Mouse (Mus musculus) olfactory bulb, adult 2 months (tissue): Measurements from ENCODE around the gene Nufip1.

Experiments used
- CTCF ChIP-seq: fragments of 200-500 bp; IDR thresholded peaks from 2 replicates; pipeline ENCODE4 v1.5.1; 2012; ENCODE audit warnings: low read depth, mild to moderate bottlenecking, low read length, moderate library complexity; ENCODE audit not compliant: insufficient read depth
- POLR2A ChIP-seq: fragments of 200-500 bp; IDR thresholded peaks from 2 replicates; pipeline ENCODE4 v1.6.1; 2012; ENCODE audit warnings: mild to moderate bottlenecking, low read depth, low read length, moderate library complexity; ENCODE audit not compliant: insufficient read depth

DNA sequence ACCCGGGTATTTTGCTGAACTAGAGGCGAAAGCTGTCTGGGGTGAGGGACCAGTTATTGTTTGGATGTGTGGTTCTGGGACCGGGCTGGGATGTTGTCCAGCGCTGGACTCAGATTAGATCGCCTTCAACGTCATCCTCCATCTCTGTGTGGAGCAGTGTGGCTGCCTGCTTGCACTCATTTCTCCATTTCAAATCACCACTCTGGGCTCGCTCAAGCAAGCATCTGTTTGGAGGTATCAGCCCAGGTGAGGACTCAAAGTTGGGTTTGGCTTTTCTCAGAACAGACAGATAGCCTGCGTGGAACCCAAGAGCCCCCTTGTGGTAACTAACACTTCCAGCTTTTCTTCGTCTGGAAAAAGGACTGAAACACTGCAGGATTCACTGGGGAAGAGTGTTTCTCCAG is 33.6 kb upstream of the Nufip1 start:
- TF ChIP-seq CTCF = 0 out of 2 replicates have a peak, but pooled peaks have one; percentile 50
- no peak for TF ChIP-seq POLR2A
